Mouse (Mus musculus): ENCODE data around the gene Ccp110. TPM values are rescaled to one million over a fixed set of nuclear protein-coding genes. Genes with fewer than 3 reads are reported as not detected.

The Ccp110 gene
- polyA plus RNA-seq (2015; fragmentation: Nextera tagmentation; extraction: Ambion mirVana): 22.9 and 29.2 TPM in 2 replicates

DNA sequence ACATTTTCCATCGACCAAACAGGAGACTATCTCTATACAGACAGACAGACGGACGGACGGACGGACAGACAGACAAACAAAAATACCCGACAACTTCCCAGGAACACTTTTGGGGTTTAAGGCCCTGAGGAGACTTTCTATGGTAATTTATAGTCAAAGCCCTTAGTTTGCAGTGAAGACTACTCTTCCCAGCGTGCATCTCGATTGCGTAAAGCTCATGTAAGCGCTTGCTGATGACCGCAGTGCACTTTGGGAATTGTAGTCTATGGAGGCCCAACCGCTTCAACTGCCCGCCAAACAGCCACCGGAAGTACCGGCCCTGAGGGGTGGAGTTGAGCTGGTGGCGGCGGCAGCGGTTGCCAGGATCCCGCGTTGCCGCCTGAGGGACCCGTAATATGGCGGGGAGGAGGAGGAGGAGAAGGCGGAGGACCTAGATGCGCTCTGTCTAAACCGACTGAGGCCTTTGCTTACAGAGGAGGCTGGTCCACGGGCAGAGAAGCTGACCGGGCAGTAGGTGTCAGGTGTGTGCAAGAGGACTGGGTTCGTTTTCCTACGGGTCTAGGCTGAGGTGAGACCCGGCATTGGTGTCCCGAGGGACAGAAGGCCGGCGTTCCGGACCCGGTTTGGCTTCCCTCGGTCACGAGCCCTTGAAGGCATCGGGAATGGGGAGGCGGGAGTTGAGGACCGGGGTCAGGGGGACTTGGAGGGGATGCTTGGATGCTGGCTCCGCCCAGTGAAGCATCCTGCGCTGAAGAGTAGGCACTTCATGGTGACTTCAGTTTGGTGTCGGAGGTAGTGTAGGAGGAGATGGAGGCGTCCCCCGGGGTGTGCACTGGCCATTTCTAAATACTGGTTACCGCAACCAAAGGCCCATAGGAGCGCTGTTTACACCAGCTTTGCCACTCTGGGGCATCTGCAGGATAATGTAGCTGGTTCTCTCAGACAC is at the start of gene Ccp110:
Ccp110 (plus strand) TSS at position 325 of the 946 bp plus-strand sequence.
- Histone ChIP-seq H3K27me3 (replicated peaks; ENCODE audit: control insufficient read depth, insufficient read depth, low read length) (no peaks in the 10 kb centered on the region), H3K9me3 (ENCODE audit: control insufficient read depth, low read length) (no peaks in the 10 kb centered on the region), H3K4me2 (ENCODE audit: low read length) (peak within 1 kb of the TSS; percentile 76), H3K27ac (ENCODE audit: low read depth, low read length) (peak within 1 kb of the TSS; percentile 87), H3K4me3 (ENCODE audit: low read length) (peak within 1 kb of the TSS; percentile 97), H3K36me3 (ENCODE audit: control insufficient read depth, insufficient read depth, low read length) (peaks cover 2% of the 10 kb centered on the region; the same call in 1 of the 2 replicates), H3K4me1 (ENCODE audit: control insufficient read depth, insufficient read depth, low read depth, low read length) (peaks cover 12% of the 10 kb centered on the region), H3K9ac (ENCODE audit: low read depth, low read length) (peak within 1 kb of the TSS; percentile 83)
- 1% methylated on average over 48 of the region's 48 CpGs for WGBS
- peak; percentile 97 for ATAC-seq

DNA sequence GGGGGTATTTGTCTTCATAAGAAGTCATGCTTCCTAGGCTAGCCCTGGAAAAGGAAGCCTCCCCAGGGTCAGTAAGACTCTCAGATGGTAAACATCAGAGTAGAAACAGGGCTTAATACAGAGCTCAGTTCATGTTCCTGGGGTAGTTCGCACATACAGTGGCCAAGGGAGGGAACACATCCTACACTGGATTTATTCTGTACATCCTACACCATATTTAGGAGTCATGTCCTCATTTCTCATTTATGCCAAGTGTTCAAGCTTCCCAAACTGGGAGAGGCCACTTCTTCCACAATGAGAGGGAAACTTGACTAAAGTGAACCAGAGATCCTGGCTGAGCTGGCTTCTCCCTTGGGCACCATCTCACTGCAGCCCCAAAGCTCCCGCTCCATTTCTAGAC is 44.6 kb upstream of the Ccp110 start:
- H3K9me3 ChIP-seq (ENCODE audit: control insufficient read depth, low read length): 0 out of 2 replicates have a peak, but pooled peaks cover 5% of the 10 kb centered on the region
- H3K4me1 ChIP-seq (ENCODE audit: control insufficient read depth, insufficient read depth, low read depth, low read length): no peaks in the 10 kb centered on the region
- no peak overlapping the region for H3K27ac ChIP-seq (ENCODE audit: low read depth, low read length)
- H3K4me2 ChIP-seq (ENCODE audit: low read length): no peak overlapping the region
- 100% methylated on average over 2 of the region's 2 CpGs for WGBS
- H3K36me3 ChIP-seq (ENCODE audit: control insufficient read depth, insufficient read depth, low read length): no peaks in the 10 kb centered on the region
- no peaks in the 10 kb centered on the region for H3K27me3 ChIP-seq (replicated peaks; ENCODE audit: control insufficient read depth, insufficient read depth, low read length)
- H3K4me3 ChIP-seq (ENCODE audit: low read length): no peak overlapping the region
- ATAC-seq: no peak
- H3K9ac ChIP-seq (ENCODE audit: low read depth, low read length): no peak overlapping the region

DNA sequence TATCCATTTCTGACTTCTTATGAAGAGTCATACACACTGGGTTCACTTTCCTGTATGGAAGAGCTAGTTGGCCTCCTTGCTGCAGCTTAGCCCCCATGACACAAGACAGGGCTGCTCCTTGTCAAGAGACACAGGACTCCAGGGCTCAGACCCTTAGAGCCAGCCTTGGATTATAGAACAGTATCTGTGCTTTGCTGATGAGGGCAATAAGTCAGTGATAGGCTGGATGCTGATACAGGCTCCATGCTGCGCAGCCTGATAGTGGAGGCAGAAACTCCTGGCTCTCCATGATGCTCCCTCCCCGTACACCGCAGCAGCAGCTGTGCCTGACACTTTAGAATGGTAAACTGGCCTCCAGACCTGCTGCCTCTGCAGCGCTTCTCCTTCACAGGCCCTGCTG is 42.2 kb upstream of the Ccp110 start:
- WGBS: 74% methylated on average over 4 of the region's 4 CpGs
- no peaks in the 10 kb centered on the region for H3K27me3 ChIP-seq (replicated peaks; ENCODE audit: control insufficient read depth, insufficient read depth, low read length)
- no peak overlapping the region for H3K9ac ChIP-seq (ENCODE audit: low read depth, low read length)
- no peaks in the 10 kb centered on the region for H3K9me3 ChIP-seq (ENCODE audit: control insufficient read depth, low read length)
- no peak for ATAC-seq
- no peaks in the 10 kb centered on the region for H3K4me1 ChIP-seq (ENCODE audit: control insufficient read depth, insufficient read depth, low read depth, low read length)
- no peak overlapping the region for H3K27ac ChIP-seq (ENCODE audit: low read depth, low read length)
- no peak overlapping the region for H3K4me2 ChIP-seq (ENCODE audit: low read length)
- H3K36me3 ChIP-seq (ENCODE audit: control insufficient read depth, insufficient read depth, low read length): no peaks in the 10 kb centered on the region
- no peak overlapping the region for H3K4me3 ChIP-seq (ENCODE audit: low read length)

DNA sequence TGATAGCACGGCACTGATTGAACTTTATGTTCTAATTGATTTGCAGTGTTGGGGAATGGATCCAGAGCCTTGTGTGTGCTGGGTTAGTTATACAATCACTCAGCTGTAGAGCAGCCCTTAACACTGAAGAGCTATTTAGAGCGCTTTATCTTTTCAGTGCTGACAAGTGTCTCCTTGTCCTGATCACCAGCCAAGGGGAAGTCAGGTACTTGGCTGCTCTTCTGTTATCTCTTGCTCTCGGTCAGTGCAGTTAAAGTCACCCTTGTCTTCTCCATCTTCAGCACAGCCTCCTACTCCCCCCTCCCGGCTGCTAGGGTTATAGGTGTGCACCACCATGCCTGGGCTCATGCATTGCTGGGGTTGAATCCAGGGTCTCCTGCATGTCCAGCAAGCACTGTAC is 35.5 kb upstream of the Ccp110 start:
- no peaks in the 10 kb centered on the region for H3K36me3 ChIP-seq (ENCODE audit: control insufficient read depth, insufficient read depth, low read length)
- 89% methylated on average over 4 of the region's 4 CpGs for WGBS

DNA sequence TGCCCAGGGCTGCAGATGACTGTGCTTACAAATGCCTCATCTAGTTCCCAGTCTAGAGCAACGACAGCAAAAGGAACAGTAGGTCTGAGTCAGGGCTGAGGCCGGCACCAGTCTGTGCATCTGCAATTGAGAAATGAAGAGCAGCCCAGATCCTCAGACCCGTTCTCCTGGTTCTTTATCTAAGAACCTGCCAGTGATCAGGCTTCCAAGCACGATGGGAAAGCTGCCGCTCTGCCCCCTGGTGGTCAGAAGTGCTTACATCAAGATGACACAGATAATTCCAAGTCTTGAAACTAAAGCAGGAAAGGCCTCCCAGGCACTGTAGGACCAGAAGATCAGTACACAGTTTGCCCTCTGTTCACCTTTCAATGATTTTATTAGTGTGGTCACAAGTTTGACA is 24.2 kb upstream of the Ccp110 start:
- H3K4me2 ChIP-seq (ENCODE audit: low read length): no peak overlapping the region

More for the DNA sequence above, 35.5 kb upstream of the Ccp110 start:
- ATAC-seq: no peak
- Histone ChIP-seq H3K4me2 (ENCODE audit: low read length) (no peak overlapping the region), H3K4me1 (ENCODE audit: control insufficient read depth, insufficient read depth, low read depth, low read length) (no peaks in the 10 kb centered on the region), H3K27ac (ENCODE audit: low read depth, low read length) (no peak overlapping the region), H3K27me3 (replicated peaks; ENCODE audit: control insufficient read depth, insufficient read depth, low read length) (no peaks in the 10 kb centered on the region), H3K4me3 (ENCODE audit: low read length) (no peak overlapping the region), H3K9me3 (ENCODE audit: control insufficient read depth, low read length) (no peaks in the 10 kb centered on the region), H3K9ac (ENCODE audit: low read depth, low read length) (no peak overlapping the region)

DNA sequence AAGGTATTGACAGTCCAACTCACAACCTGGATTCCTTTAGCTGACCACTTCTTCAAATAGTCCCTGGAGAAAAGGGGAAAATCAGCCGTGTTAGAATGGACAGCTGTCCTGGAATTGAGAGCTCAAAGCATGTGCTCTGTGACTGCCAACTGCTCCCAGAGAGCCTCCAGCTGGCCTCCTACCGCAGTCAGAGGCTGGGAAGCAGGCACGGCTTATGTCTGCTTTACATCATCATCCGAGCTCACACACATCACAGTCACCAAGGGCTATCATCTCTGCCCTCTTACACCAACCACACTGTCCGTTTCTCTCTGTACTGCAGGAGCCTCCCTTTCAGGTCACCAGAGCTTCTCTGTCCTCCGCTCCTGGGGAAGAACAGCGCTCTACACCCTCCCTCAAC is 23.3 kb upstream of the Ccp110 start:
- no peak for ATAC-seq
- Histone ChIP-seq H3K9ac (ENCODE audit: low read depth, low read length) (no peak overlapping the region), H3K27ac (ENCODE audit: low read depth, low read length) (no peak overlapping the region), H3K4me1 (ENCODE audit: control insufficient read depth, insufficient read depth, low read depth, low read length) (no peaks in the 10 kb centered on the region), H3K4me2 (ENCODE audit: low read length) (no peak overlapping the region), H3K36me3 (ENCODE audit: control insufficient read depth, insufficient read depth, low read length) (peaks cover 33% of the 10 kb centered on the region), H3K27me3 (replicated peaks; ENCODE audit: control insufficient read depth, insufficient read depth, low read length) (no peaks in the 10 kb centered on the region), H3K4me3 (ENCODE audit: low read length) (no peak overlapping the region), H3K9me3 (ENCODE audit: control insufficient read depth, low read length) (no peaks in the 10 kb centered on the region)
- 79% methylated on average over 7 of the region's 7 CpGs for WGBS

More for the DNA sequence above, 24.2 kb upstream of the Ccp110 start:
- Histone ChIP-seq H3K9me3 (ENCODE audit: control insufficient read depth, low read length) (no peaks in the 10 kb centered on the region), H3K4me3 (ENCODE audit: low read length) (no peak overlapping the region), H3K36me3 (ENCODE audit: control insufficient read depth, insufficient read depth, low read length) (peaks cover 29% of the 10 kb centered on the region), H3K27me3 (replicated peaks; ENCODE audit: control insufficient read depth, insufficient read depth, low read length) (no peaks in the 10 kb centered on the region), H3K4me1 (ENCODE audit: control insufficient read depth, insufficient read depth, low read depth, low read length) (no peaks in the 10 kb centered on the region), H3K27ac (ENCODE audit: low read depth, low read length) (no peak overlapping the region; the same call in 1 of the 2 replicates), H3K9ac (ENCODE audit: low read depth, low read length) (no peak overlapping the region)
- ATAC-seq: peak; percentile 81
- 24% methylated on average over 5 of the region's 5 CpGs for WGBS

DNA sequence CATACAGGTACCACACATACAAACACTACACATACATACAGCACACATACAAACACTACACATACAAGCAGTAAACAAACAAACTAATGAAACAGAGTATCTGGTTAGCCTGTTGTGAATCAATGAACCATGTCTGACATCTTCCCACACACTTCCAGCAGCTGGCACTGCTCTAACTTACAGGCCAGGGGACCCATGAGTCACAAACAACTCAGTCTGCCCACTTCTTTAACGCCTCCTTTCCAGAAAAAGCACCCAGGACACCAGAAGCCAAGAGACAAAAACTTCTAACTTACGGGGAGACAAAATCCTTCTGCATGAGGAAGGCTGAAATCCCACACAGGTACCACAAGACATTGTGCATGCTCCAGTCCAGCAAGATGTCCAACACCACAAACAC is 21.1 kb upstream of the Ccp110 start:
- Histone ChIP-seq H3K27me3 (replicated peaks; ENCODE audit: control insufficient read depth, insufficient read depth, low read length) (no peaks in the 10 kb centered on the region), H3K4me1 (ENCODE audit: control insufficient read depth, insufficient read depth, low read depth, low read length) (no peaks in the 10 kb centered on the region), H3K9ac (ENCODE audit: low read depth, low read length) (no peak overlapping the region), H3K4me3 (ENCODE audit: low read length) (no peak overlapping the region), H3K27ac (ENCODE audit: low read depth, low read length) (no peak overlapping the region), H3K36me3 (ENCODE audit: control insufficient read depth, insufficient read depth, low read length) (peaks cover 49% of the 10 kb centered on the region), H3K4me2 (ENCODE audit: low read length) (no peak overlapping the region), H3K9me3 (ENCODE audit: control insufficient read depth, low read length) (no peaks in the 10 kb centered on the region)
- WGBS: 91% methylated on average over 2 of the region's 2 CpGs
- ATAC-seq: no peak

DNA sequence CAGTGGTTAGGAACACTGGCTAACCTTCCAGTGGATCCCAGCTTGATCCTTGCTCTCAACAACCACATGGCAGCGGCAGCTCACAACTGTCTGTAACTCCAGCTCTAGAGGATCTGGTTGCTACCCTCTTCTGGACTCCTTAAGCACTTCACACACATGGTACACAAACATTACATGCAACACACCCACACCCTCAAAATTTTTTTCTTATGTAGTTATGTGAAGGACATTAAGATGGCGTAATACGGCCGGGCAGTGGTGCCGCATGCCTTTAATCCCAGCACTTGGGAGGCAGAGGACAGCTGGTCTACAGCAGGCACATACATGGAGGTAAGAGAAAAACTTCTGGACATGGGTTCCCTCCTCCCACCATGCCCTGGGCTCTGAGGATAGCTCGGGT is 16.2 kb upstream of the Ccp110 start:
- no peak for ATAC-seq
- H3K27me3 ChIP-seq (replicated peaks; ENCODE audit: control insufficient read depth, insufficient read depth, low read length): no peaks in the 10 kb centered on the region
- no peak overlapping the region for H3K27ac ChIP-seq (ENCODE audit: low read depth, low read length)
- no peak overlapping the region for H3K4me2 ChIP-seq (ENCODE audit: low read length)
- H3K4me3 ChIP-seq (ENCODE audit: low read length): no peak overlapping the region
- peaks cover 40% of the 10 kb centered on the region for H3K36me3 ChIP-seq (ENCODE audit: control insufficient read depth, insufficient read depth, low read length)
- 96% methylated on average over 6 of the region's 6 CpGs for WGBS
- no peaks in the 10 kb centered on the region for H3K9me3 ChIP-seq (ENCODE audit: control insufficient read depth, low read length)
- no peak overlapping the region for H3K9ac ChIP-seq (ENCODE audit: low read depth, low read length)
- no peaks in the 10 kb centered on the region for H3K4me1 ChIP-seq (ENCODE audit: control insufficient read depth, insufficient read depth, low read depth, low read length)

DNA sequence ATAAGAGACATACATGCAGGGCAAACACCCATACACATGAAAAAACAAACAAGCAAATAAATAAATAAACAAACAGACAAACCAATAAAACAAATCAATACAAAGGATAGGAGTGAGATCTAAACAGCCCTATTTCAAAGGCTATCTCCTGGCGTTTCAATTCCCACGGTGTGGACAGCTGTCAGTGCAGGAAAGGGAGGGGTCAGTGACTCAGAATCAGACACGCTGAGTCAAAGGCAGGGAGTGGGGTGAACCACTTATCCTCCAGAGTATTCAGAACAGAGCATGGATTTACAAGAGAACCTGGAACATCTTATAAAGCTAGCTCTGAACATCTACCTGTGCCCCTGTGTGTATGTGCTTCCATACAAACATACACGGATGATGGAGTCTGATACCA is 15.2 kb upstream of the Ccp110 start:
- H3K27me3 ChIP-seq (replicated peaks; ENCODE audit: control insufficient read depth, insufficient read depth, low read length): no peaks in the 10 kb centered on the region
- ATAC-seq: no peak
- no peak overlapping the region for H3K4me2 ChIP-seq (ENCODE audit: low read length)
- WGBS: 78% methylated on average over 4 of the region's 4 CpGs
- H3K36me3 ChIP-seq (ENCODE audit: control insufficient read depth, insufficient read depth, low read length): peaks cover 38% of the 10 kb centered on the region
- no peak overlapping the region for H3K4me3 ChIP-seq (ENCODE audit: low read length)
- H3K27ac ChIP-seq (ENCODE audit: low read depth, low read length): no peak overlapping the region
- H3K4me1 ChIP-seq (ENCODE audit: control insufficient read depth, insufficient read depth, low read depth, low read length): no peaks in the 10 kb centered on the region
- H3K9ac ChIP-seq (ENCODE audit: low read depth, low read length): no peak overlapping the region
- no peaks in the 10 kb centered on the region for H3K9me3 ChIP-seq (ENCODE audit: control insufficient read depth, low read length)

All from hindbrain, embryonic 16.5 days (tissue).